Mouse (Mus musculus): ENCODE measurements around the gene Cfap43. TPM values are rescaled to one million over a fixed set of nuclear protein-coding genes. Genes with fewer than 3 reads are reported as not detected.

Gene Cfap43
- polyA plus RNA-seq, 2 experiments = 0.08 to 0.11 TPM

DNA sequence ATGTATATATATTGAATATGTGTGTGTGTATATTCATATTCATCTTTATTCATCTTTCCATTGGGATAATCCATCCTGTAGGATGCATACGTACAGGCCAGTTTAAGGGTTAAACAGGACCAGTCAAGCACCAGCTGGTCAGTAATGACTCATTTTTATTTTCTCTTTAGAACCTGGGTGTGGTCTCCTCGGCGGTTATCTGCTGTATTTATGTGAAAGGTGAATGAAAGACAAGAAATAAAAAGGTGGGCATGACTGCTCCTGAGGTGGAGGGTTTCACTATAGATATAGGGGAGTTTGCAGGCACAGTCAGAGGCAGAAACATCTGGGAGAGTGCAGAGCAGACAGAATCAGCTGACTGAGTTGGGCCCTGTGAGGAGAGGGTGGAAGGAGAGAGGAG is 49.6 kb downstream of the Cfap43 start:
- Histone ChIP-seq H3K27ac (replicated peaks; ENCODE audit: low read depth, low read length) (no peak overlapping the region), H3K27me3 (ENCODE audit: control insufficient read depth, insufficient read depth, low read length) (no peaks in the 10 kb centered on the region), H3K9me3 (ENCODE audit: control insufficient read depth, low read length) (no peaks in the 10 kb centered on the region), H3K36me3 (ENCODE audit: control insufficient read depth, insufficient read depth, low read length) (no peaks in the 10 kb centered on the region), H3K4me1 (ENCODE audit: control insufficient read depth, insufficient read depth, low read length) (peaks cover 18% of the 10 kb centered on the region), H3K4me3 (replicated peaks; ENCODE audit: low read length) (no peak overlapping the region), H3K4me2 (replicated peaks; ENCODE audit: low read depth, low read length, severe bottlenecking) (no peak overlapping the region), H3K9ac (ENCODE audit: low read depth, low read length, severe bottlenecking) (no peak overlapping the region)
- 34% methylated on average over 3 of the region's 3 CpGs for WGBS
- TF ChIP-seq POLR2A (IDR thresholded peaks at IDR 0.05; ENCODE audit: borderline replicate concordance, extremely low read depth, insufficient read depth, insufficient read length) = no peak
- ATAC-seq (ENCODE audit: low FRiP score, low read depth) (no peak), DNase-seq (ENCODE audit: low spot score) (no peak)

DNA sequence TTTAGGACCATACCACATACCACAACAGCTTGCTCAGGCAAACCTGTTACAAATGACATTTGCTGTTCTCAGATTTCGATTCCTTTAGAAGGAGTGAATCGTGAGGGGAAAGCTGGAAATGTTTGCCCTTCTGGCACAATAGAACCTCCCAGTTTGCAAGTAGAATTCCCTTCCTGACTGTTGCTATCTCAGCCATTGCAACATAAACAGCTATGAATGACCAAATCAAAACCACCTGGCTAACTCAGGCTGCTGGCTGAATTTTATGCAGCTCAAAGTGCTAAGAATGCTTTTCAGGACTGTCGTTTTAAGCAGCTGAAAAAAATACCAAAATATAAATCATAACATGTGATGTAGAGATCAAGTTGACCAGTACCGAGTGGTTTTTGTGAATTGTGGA is 50.1 kb downstream of the Cfap43 start:
- Histone ChIP-seq H3K27ac (replicated peaks; ENCODE audit: low read depth, low read length) (no peak overlapping the region), H3K9ac (ENCODE audit: low read depth, low read length, severe bottlenecking) (no peak overlapping the region), H3K9me3 (ENCODE audit: control insufficient read depth, low read length) (no peaks in the 10 kb centered on the region), H3K27me3 (ENCODE audit: control insufficient read depth, insufficient read depth, low read length) (no peaks in the 10 kb centered on the region), H3K4me1 (ENCODE audit: control insufficient read depth, insufficient read depth, low read length) (peaks cover 18% of the 10 kb centered on the region), H3K4me3 (replicated peaks; ENCODE audit: low read length) (no peak overlapping the region), H3K36me3 (ENCODE audit: control insufficient read depth, insufficient read depth, low read length) (peaks cover 5% of the 10 kb centered on the region), H3K4me2 (replicated peaks; ENCODE audit: low read depth, low read length, severe bottlenecking) (no peak overlapping the region)
- ATAC-seq (ENCODE audit: low FRiP score, low read depth) (no peak), DNase-seq (ENCODE audit: low spot score) (peak; percentile 38)
- no peak for TF ChIP-seq POLR2A (IDR thresholded peaks at IDR 0.05; ENCODE audit: borderline replicate concordance, extremely low read depth, insufficient read depth, insufficient read length)
- WGBS = 28% methylated on average over 4 of the region's 4 CpGs

DNA sequence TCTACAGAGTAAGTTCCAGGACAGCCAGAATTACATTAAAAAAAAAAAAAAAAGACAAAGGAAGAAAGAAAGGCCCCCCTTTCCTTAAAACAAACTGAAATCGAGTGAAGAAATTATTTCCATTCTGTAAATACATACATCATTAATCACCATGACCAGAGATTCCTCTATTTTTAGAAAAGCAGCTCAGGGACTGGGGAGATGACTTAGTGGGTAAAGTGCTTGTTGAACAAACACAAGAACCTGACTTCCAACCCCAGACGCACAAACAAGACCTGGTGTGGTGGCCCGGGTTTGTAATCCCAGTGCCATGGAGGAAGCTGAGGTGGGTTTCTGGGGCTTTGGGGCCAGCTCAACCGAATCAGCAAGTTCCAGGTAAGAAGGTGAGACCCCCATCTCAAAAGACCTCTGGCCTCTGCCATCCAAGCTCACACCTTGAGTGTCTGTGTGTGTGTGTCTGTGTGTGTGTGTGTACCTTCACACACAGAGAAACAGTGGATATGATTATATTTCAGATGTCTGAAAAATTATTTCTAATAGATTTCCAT is 51.4 kb downstream of the Cfap43 start:
- ATAC-seq (ENCODE audit: low FRiP score, low read depth) (no peak), DNase-seq (ENCODE audit: low spot score) (no peak)
- Histone ChIP-seq H3K9ac (ENCODE audit: low read depth, low read length, severe bottlenecking) (no peak overlapping the region), H3K4me3 (replicated peaks; ENCODE audit: low read length) (no peak overlapping the region), H3K36me3 (ENCODE audit: control insufficient read depth, insufficient read depth, low read length) (peaks cover 13% of the 10 kb centered on the region), H3K27me3 (ENCODE audit: control insufficient read depth, insufficient read depth, low read length) (no peaks in the 10 kb centered on the region), H3K4me1 (ENCODE audit: control insufficient read depth, insufficient read depth, low read length) (peaks cover 18% of the 10 kb centered on the region), H3K9me3 (ENCODE audit: control insufficient read depth, low read length) (no peaks in the 10 kb centered on the region), H3K27ac (replicated peaks; ENCODE audit: low read depth, low read length) (no peak overlapping the region), H3K4me2 (replicated peaks; ENCODE audit: low read depth, low read length, severe bottlenecking) (no peak overlapping the region)
- no peak for TF ChIP-seq POLR2A (IDR thresholded peaks at IDR 0.05; ENCODE audit: borderline replicate concordance, extremely low read depth, insufficient read depth, insufficient read length)
- 62% methylated on average over 4 of the region's 4 CpGs for WGBS

DNA sequence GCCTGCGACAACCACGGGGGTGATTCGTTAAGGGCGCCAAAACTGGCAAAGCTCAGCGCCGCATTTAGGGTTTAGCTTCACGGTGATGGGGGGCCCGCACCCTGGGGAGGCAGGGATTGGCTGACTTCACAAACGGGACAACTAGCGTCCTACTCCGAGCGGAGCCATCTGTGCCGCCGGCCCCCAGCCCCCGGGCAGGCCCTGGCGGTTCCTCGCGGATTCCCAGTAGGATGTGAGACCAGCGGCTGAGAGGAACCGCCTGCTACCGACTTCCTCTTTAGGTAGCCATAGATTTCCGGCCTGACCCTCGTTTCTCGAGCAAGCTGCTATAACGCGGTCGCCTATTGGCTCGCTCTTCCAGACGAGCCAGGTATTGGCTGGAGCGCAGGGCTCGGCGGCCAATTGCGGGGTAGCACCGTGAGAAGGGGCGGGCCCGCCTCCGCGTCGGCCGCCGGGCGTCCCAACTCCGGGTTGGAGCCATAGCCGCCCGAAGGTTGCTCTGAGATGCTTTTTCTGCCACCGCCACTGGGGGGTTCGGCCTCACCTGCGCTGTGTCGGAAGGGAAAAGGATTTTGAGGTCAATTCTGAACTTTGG is 53.6 kb downstream of the Cfap43 start, which contains the start of gene Gsto2:
TSS of gene Gsto2 (plus strand) at position 182 of the 595 bp plus-strand sequence.
- Histone ChIP-seq H3K9me3 (ENCODE audit: control insufficient read depth, low read length) (no peaks in the 10 kb centered on the region), H3K27ac (replicated peaks; ENCODE audit: low read depth, low read length) (peak within 1 kb of the TSS; percentile 80), H3K4me2 (replicated peaks; ENCODE audit: low read depth, low read length, severe bottlenecking) (peak within 1 kb of the TSS; percentile 85), H3K36me3 (ENCODE audit: control insufficient read depth, insufficient read depth, low read length) (peaks cover 28% of the 10 kb centered on the region), H3K4me3 (replicated peaks; ENCODE audit: low read length) (peak within 1 kb of the TSS; percentile 66), H3K9ac (ENCODE audit: low read depth, low read length, severe bottlenecking) (peak within 1 kb of the TSS; percentile 84), H3K27me3 (ENCODE audit: control insufficient read depth, insufficient read depth, low read length) (no peaks in the 10 kb centered on the region), H3K4me1 (ENCODE audit: control insufficient read depth, insufficient read depth, low read length) (peaks cover 18% of the 10 kb centered on the region)
- peak; percentile 64; the same call in 1 of the 2 replicates for TF ChIP-seq POLR2A (IDR thresholded peaks at IDR 0.05; ENCODE audit: borderline replicate concordance, extremely low read depth, insufficient read depth, insufficient read length)
- DNase-seq (ENCODE audit: low spot score) (peak; percentile 98), ATAC-seq (ENCODE audit: low FRiP score, low read depth) (peak; percentile 100)
- WGBS = under 1% methylated on average over 49 of the region's 49 CpGs

DNA sequence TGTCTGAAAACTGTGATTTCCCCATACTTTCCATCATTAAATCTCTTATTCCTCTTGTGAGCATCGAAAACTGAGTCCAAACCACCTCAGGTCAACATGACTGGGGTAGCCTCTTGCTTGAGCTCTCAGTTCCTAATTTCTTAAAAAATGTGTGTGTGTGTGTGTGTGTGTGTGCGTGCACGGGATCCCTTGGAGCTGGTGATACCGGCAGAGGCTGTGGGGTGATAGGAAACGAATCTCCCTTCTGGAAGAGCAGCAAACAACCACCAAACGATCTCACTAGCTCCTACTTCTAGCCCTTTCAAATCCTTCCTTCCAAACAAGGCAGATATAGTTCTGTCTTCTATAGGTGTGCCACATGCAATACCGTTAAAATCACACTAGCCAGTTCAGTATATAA is 54.4 kb downstream of the Cfap43 start:
- no peak for ATAC-seq (ENCODE audit: low FRiP score, low read depth)
- 84% methylated on average over 7 of the region's 7 CpGs for WGBS
- TF ChIP-seq POLR2A (IDR thresholded peaks at IDR 0.05; ENCODE audit: borderline replicate concordance, extremely low read depth, insufficient read depth, insufficient read length) = no peak
- no peak for DNase-seq (ENCODE audit: low spot score)
- Histone ChIP-seq H3K27ac (replicated peaks; ENCODE audit: low read depth, low read length) (no peak overlapping the region), H3K4me3 (replicated peaks; ENCODE audit: low read length) (peak overlapping the region; percentile 66), H3K4me1 (ENCODE audit: control insufficient read depth, insufficient read depth, low read length) (peaks cover 15% of the 10 kb centered on the region), H3K27me3 (ENCODE audit: control insufficient read depth, insufficient read depth, low read length) (no peaks in the 10 kb centered on the region), H3K4me2 (replicated peaks; ENCODE audit: low read depth, low read length, severe bottlenecking) (peak overlapping the region; percentile 85), H3K9ac (ENCODE audit: low read depth, low read length, severe bottlenecking) (no peak overlapping the region), H3K36me3 (ENCODE audit: control insufficient read depth, insufficient read depth, low read length) (peaks cover 34% of the 10 kb centered on the region), H3K9me3 (ENCODE audit: control insufficient read depth, low read length) (no peaks in the 10 kb centered on the region)

All from limb, embryonic 14.5 days (tissue).